In genomic region chr19:29869526-29869925, GRCm38 (mm10) we compare ENCODE assay signal across 26 mouse cellular contexts. TPM values are rescaled to one million over a fixed set of nuclear protein-coding genes. Genes with fewer than 3 reads are reported as not detected.
DNase-seq lines count a peak whose midpoint lies in the region; ATAC-seq and TF ChIP-seq lines count a peak whose summit lies in the region.
"Had no signal": no experiment of that assay in that cellular context is flagged by ENCODE, and none has a peak within 500 bp of the region (broad histone marks: within the 10 kb centered on the region; RNA-seq: fewer than 3 reads in every experiment).

No protein-coding gene starts in this region.

- H3K79me2 ChIP-seq in C2C12 (ENCODE audit: control insufficient read depth, insufficient read depth) (no peaks in the 10 kb centered on the region), myocyte (ENCODE audit: control insufficient read depth, insufficient read depth) (no peaks in the 10 kb centered on the region)

- H3K4me3 ChIP-seq in C2C12 (ENCODE audit: insufficient read depth, poor library complexity, severe bottlenecking) (no peak overlapping the region), myocyte (no peak overlapping the region)
- H3K4me3 ChIP-seq: embryonic facial prominence, embryonic 13.5 days; embryonic facial prominence, embryonic 15.5 days; forebrain, embryonic 13.5 days; forebrain, embryonic 15.5 days had no signal

- H3K79me3 ChIP-seq in C2C12 (ENCODE audit: low read depth): no peaks in the 10 kb centered on the region

- no peak overlapping the region for H3ac ChIP-seq in C2C12 (ENCODE audit: control insufficient read depth, insufficient read length, low read depth)
- no peak overlapping the region for H3ac ChIP-seq in myocyte (ENCODE audit: control insufficient read depth, insufficient read length)

- peak; percentile 26 for DNase-seq in 3134 (ENCODE audit: extremely low read depth, insufficient read length, low spot score)
- DNase-seq in 3T3-L1 (ENCODE audit: low read depth, low spot score): peak; percentile 77
- no peak for DNase-seq in gastrocnemius, postnatal 25 days
- no peak for DNase-seq in urinary bladder, adult 18-20 months (ENCODE audit: low spot score in 2 of 2)
- DNase-seq: adrenal gland, adult 8-10 months; adrenal gland, postnatal 14 days; adrenal gland, postnatal 36 days; B cell, adult 2 months; cerebellum, adult 11-12 months; cerebellum, adult 2 months; cerebellum, adult 9-10 months; cerebellum, postnatal 14 days; cerebellum, postnatal 36 days; embryo, embryonic 11 days; forebrain, postnatal 0 days had no signal

- no peaks in the 10 kb centered on the region for H3K27me3 ChIP-seq in C2C12 (ENCODE audit: control insufficient read depth, insufficient read depth, insufficient read length)
- no peaks in the 10 kb centered on the region for H3K27me3 ChIP-seq in myocyte (ENCODE audit: control insufficient read depth, insufficient read depth, insufficient read length)
- H3K27me3 ChIP-seq: embryonic facial prominence, embryonic 13.5 days; embryonic facial prominence, embryonic 15.5 days; forebrain, embryonic 13.5 days; forebrain, embryonic 15.5 days had no signal

- ATAC-seq in erythroblast, adult 5-6 weeks (replicated peaks; ENCODE audit: low FRiP score, poor library complexity, severe bottlenecking): no peak
- ATAC-seq: activated CD4-positive, CD25-positive, alpha-beta regulatory T cell, adult 4 months; forebrain, embryonic 13.5 days; forebrain, embryonic 15.5 days; forebrain, postnatal 0 days; Patski had no signal

- no peak for TF ChIP-seq POLR2A in myocyte (IDR thresholded peaks at IDR 0.05; ENCODE audit: insufficient read length, low read depth)

- peak overlapping the region; percentile 40 for H3K4me2 ChIP-seq in myocyte (ENCODE audit: low read depth)
- H3K4me2 ChIP-seq: embryonic facial prominence, embryonic 13.5 days; embryonic facial prominence, embryonic 15.5 days; forebrain, embryonic 13.5 days; forebrain, embryonic 15.5 days had no signal

- TF ChIP-seq CTCF in C2C12 (IDR thresholded peaks at IDR 0.05; ENCODE audit: control insufficient read depth, insufficient read depth, insufficient read length): no peak

- H3K36me3 ChIP-seq in C2C12 (ENCODE audit: control insufficient read depth, insufficient read depth): no peaks in the 10 kb centered on the region
- no peaks in the 10 kb centered on the region for H3K36me3 ChIP-seq in myocyte (ENCODE audit: control insufficient read depth, insufficient read depth)
- H3K36me3 ChIP-seq: embryonic facial prominence, embryonic 13.5 days; embryonic facial prominence, embryonic 15.5 days; forebrain, embryonic 15.5 days had no signal

TF ChIP-seq in C2C12, 6 proteins besides CTCF, POLR2A, EP300 and RAD21:
- TF ChIP-seq CEBPB (IDR thresholded peaks at IDR 0.05; ENCODE audit: low read depth) (peak; percentile 92), USF1 (IDR thresholded peaks at IDR 0.05; ENCODE audit: low read depth) (no peak), FOSL1 (IDR thresholded peaks at IDR 0.05; ENCODE audit: insufficient read depth, low read length, poor library complexity, severe bottlenecking) (peak; percentile 96)

TF ChIP-seq in myocyte, 11 proteins besides CTCF, POLR2A, EP300 and RAD21:
- TF ChIP-seq CEBPB (IDR thresholded peaks at IDR 0.05; ENCODE audit: insufficient read depth, poor library complexity, severe bottlenecking) (peak; percentile 71), REST (IDR thresholded peaks at IDR 0.05; ENCODE audit: insufficient read depth, insufficient read length) (no peak), USF1 (IDR thresholded peaks at IDR 0.05; ENCODE audit: low read depth) (no peak)

RNA-seq across cellular contexts. Expression of gene Il33, which starts 55.4 kb away (rescaled TPM):
- polyA plus RNA-seq in C2C12 (2012; fragmentation: generic; extraction: Trizol) (1.2 TPM), myocyte (2012; fragmentation: generic; extraction: Trizol) (1.4 TPM)
- 1 to 10 TPM; 3.3 to 5.6 TPM for total RNA-seq in gastrocnemius, postnatal 25 days (2021)
- not detected in 2 replicates for total RNA-seq in erythroblast, adult 5-6 weeks (2015; ENCODE audit: low replicate concordance)
- not detected in 2 replicates for total RNA-seq in erythroblast, adult 5-6 weeks (2017; ENCODE audit: low replicate concordance)
- total RNA-seq: common myeloid progenitor, adult 5-6 weeks; MEL had no signal
- polyA plus RNA-seq: activated CD4-positive, CD25-positive, alpha-beta regulatory T cell, adult 4 months had no signal

RNA-seq across cellular contexts. Expression of gene Ranbp6, which starts 56.8 kb away (rescaled TPM):
- polyA plus RNA-seq in C2C12 (2012; fragmentation: generic; extraction: Trizol) (1.2 TPM), myocyte (2012; fragmentation: generic; extraction: Trizol) (2.1 TPM)
- 1 to 10 TPM; 8.0 to 8.1 TPM for total RNA-seq in gastrocnemius, postnatal 25 days (2021)
- total RNA-seq in erythroblast, adult 5-6 weeks (2015; ENCODE audit: low replicate concordance): 4.8 TPM in 2 replicates
- 5.9 and 9.5 TPM in 2 replicates for total RNA-seq in erythroblast, adult 5-6 weeks (2017; ENCODE audit: low replicate concordance)

Comparison
In these comparisons a context has a peak if more than half of its experiments do, and no peak if none do; other contexts are left out.
1. DNase-seq: peak in 3134 (single experiment) and 3T3-L1 (single experiment); none in gastrocnemius, postnatal 25 days (single experiment) and urinary bladder, adult 18-20 months (0 of 2).
2. RNA of gene Il33, which starts 55.4 kb away (total RNA-seq): 3.3 to 5.6 TPM in gastrocnemius, postnatal 25 days; not detected in erythroblast, adult 5-6 weeks; every median in the first group is over 4 times any median in the second.